ENCODE assay signal across 23 mouse cellular contexts in the genomic region with DNA sequence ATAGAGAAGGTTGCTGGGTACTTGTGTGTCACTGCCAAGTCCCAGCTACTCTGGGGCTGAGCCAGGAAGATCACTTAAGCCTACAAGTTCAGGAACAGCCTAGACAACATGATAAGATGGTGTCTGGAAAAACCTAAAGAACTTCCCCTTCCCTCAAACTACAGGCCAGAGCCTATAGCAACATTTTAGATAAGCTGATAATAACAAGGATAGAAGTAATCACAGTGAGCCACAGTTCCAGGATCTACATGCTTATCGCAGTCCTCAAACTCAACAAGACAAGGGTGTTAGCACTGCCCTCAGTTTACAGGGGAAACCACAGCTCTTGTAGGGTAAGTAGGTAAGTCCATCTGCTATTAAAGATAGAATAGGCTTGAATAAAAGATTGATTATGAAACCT.
A peak's percentile ranks its signal among the peaks of the same experiment; 100 is the strongest.
DNase-seq lines count a peak whose midpoint lies in the region; ATAC-seq and TF ChIP-seq lines count a peak whose summit lies in the region.
"Had no signal": no experiment of that assay in that cellular context is flagged by ENCODE, and none has a peak within 500 bp of the region (broad histone marks: within the 10 kb centered on the region; RNA-seq: fewer than 3 reads in every experiment).

No protein-coding gene starts in this region.

- no peak overlapping the region for H3K27ac ChIP-seq in liver, embryonic 11.5 days (ENCODE audit: low read depth, low read length)
- H3K27ac ChIP-seq in liver, postnatal 0 days (ENCODE audit: low read depth), result no peak overlapping the region
- no peak overlapping the region for H3K27ac ChIP-seq in MEL (ENCODE audit: control insufficient read depth, low read depth, low read length)
- H3K27ac ChIP-seq in liver, embryonic 13.5 days, result no peak overlapping the region
- no peak overlapping the region for H3K27ac ChIP-seq in forebrain, embryonic 10.5 days
- H3K27ac ChIP-seq: embryonic facial prominence, embryonic 12.5 days; embryonic facial prominence, embryonic 15.5 days; forebrain, embryonic 12.5 days; forebrain, embryonic 15.5 days; hindbrain, embryonic 12.5 days; hindbrain, embryonic 15.5 days had no signal

- H3K4me2 ChIP-seq in liver, embryonic 11.5 days, result no peak overlapping the region
- H3K4me2 ChIP-seq in liver, postnatal 0 days (ENCODE audit: low read depth, low read length), result no peak overlapping the region
- H3K4me2 ChIP-seq in liver, embryonic 13.5 days, result no peak overlapping the region
- H3K4me2 ChIP-seq: embryonic facial prominence, embryonic 12.5 days; embryonic facial prominence, embryonic 15.5 days; forebrain, embryonic 12.5 days; forebrain, embryonic 15.5 days; heart, embryonic 11.5 days; hindbrain, embryonic 12.5 days; hindbrain, embryonic 15.5 days had no signal

- H3K27me3 ChIP-seq in liver, embryonic 11.5 days (replicated peaks; ENCODE audit: control insufficient read depth, insufficient read depth, low read length), result no peaks in the 10 kb centered on the region
- H3K27me3 ChIP-seq in liver, postnatal 0 days (ENCODE audit: insufficient read depth, low read length), result no peaks in the 10 kb centered on the region
- peaks cover 0 to 7% of the 10 kb centered on the region in 2 experiments; a peak in 1 of 4 replicates for H3K27me3 ChIP-seq in MEL (ENCODE audit: control insufficient read depth in 1 of 2, insufficient read depth in 2 of 2, low read length in 2 of 2)
- H3K27me3 ChIP-seq in liver, embryonic 13.5 days, result no peaks in the 10 kb centered on the region
- H3K27me3 ChIP-seq in forebrain, embryonic 10.5 days (ENCODE audit: poor library complexity, severe bottlenecking), result no peaks in the 10 kb centered on the region
- H3K27me3 ChIP-seq: embryonic facial prominence, embryonic 12.5 days; embryonic facial prominence, embryonic 15.5 days; forebrain, embryonic 12.5 days; forebrain, embryonic 15.5 days; hindbrain, embryonic 12.5 days; hindbrain, embryonic 15.5 days had no signal

- TF ChIP-seq EP300 in liver, postnatal 0 days (IDR thresholded peaks at IDR 0.05; ENCODE audit: low read depth), result no peak
- peak; percentile 73 to 77 for TF ChIP-seq EP300 in MEL (IDR thresholded peaks at IDR 0.05; ENCODE audit: low read depth in 1 of 2, low read length in 2 of 2)

- H3K4me3 ChIP-seq in liver, embryonic 11.5 days (ENCODE audit: low read depth, low read length), result no peak overlapping the region
- no peak overlapping the region for H3K4me3 ChIP-seq in liver, postnatal 0 days (ENCODE audit: low read depth, low read length)
- no peak overlapping the region for H3K4me3 ChIP-seq in MEL (ENCODE audit: control insufficient read depth in 1 of 2, insufficient read depth in 1 of 2, low read depth in 2 of 2, low read length in 2 of 2)
- no peak overlapping the region for H3K4me3 ChIP-seq in liver, embryonic 13.5 days (replicated peaks)
- H3K4me3 ChIP-seq in forebrain, embryonic 10.5 days, result no peak overlapping the region
- H3K4me3 ChIP-seq: embryonic facial prominence, embryonic 12.5 days; embryonic facial prominence, embryonic 15.5 days; forebrain, embryonic 12.5 days; forebrain, embryonic 15.5 days; hindbrain, embryonic 12.5 days; hindbrain, embryonic 15.5 days had no signal

- no peaks in the 10 kb centered on the region for H3K9me3 ChIP-seq in liver, embryonic 11.5 days (ENCODE audit: control insufficient read depth, low read length)
- no peaks in the 10 kb centered on the region for H3K9me3 ChIP-seq in liver, postnatal 0 days (ENCODE audit: low read length)
- H3K9me3 ChIP-seq in MEL (replicated peaks; ENCODE audit: insufficient read depth, low read length), result no peaks in the 10 kb centered on the region
- H3K9me3 ChIP-seq in liver, embryonic 13.5 days (replicated peaks), result no peaks in the 10 kb centered on the region
- no peaks in the 10 kb centered on the region for H3K9me3 ChIP-seq in forebrain, embryonic 10.5 days
- H3K9me3 ChIP-seq: embryonic facial prominence, embryonic 12.5 days; embryonic facial prominence, embryonic 15.5 days; forebrain, embryonic 12.5 days; forebrain, embryonic 15.5 days; hindbrain, embryonic 12.5 days; hindbrain, embryonic 15.5 days had no signal

- 0 out of 2 replicates have a peak, but pooled peaks have one; percentile 34 for ATAC-seq in liver, embryonic 11.5 days (replicated peaks; ENCODE audit: low FRiP score)
- no peak for ATAC-seq in liver, postnatal 0 days
- peak; percentile 54 for ATAC-seq in liver, embryonic 13.5 days (ENCODE audit: low read depth)
- ATAC-seq in megakaryocyte progenitor cell, adult 5-6 weeks (replicated peaks; ENCODE audit: poor library complexity), result peak; percentile 75
- ATAC-seq: forebrain, embryonic 15.5 days had no signal

- TF ChIP-seq POLR2A in MEL (IDR thresholded peaks at IDR 0.05; ENCODE audit: control insufficient read depth in 1 of 2, insufficient read depth in 1 of 2, low read depth in 1 of 2, low read length in 2 of 2, poor library complexity in 1 of 2), result no peak

- no peaks in the 10 kb centered on the region for H3K4me1 ChIP-seq in liver, embryonic 11.5 days (replicated peaks; ENCODE audit: control insufficient read depth, insufficient read depth, low read length)
- no peaks in the 10 kb centered on the region for H3K4me1 ChIP-seq in liver, postnatal 0 days (ENCODE audit: insufficient read depth)
- peaks cover 0 to 6% of the 10 kb centered on the region in 2 experiments; a peak in 3 of 4 replicates for H3K4me1 ChIP-seq in MEL (ENCODE audit: control insufficient read depth in 1 of 2, insufficient read depth in 2 of 2, low read length in 2 of 2)
- H3K4me1 ChIP-seq in liver, embryonic 13.5 days (replicated peaks), result peaks cover 4% of the 10 kb centered on the region
- no peaks in the 10 kb centered on the region for H3K4me1 ChIP-seq in forebrain, embryonic 10.5 days
- H3K4me1 ChIP-seq: embryonic facial prominence, embryonic 12.5 days; embryonic facial prominence, embryonic 15.5 days; forebrain, embryonic 12.5 days; forebrain, embryonic 15.5 days; hindbrain, embryonic 12.5 days; hindbrain, embryonic 15.5 days had no signal

- H3K36me3 ChIP-seq in liver, embryonic 11.5 days (ENCODE audit: control insufficient read depth, insufficient read depth, low read length), result peaks cover 2% of the 10 kb centered on the region; the same call in 1 of the 2 replicates
- peaks cover 7% of the 10 kb centered on the region; the same call in 1 of the 2 replicates for H3K36me3 ChIP-seq in liver, postnatal 0 days (replicated peaks; ENCODE audit: insufficient read depth, low read length)
- peaks cover 0 to 4% of the 10 kb centered on the region in 2 experiments; a peak in 2 of 4 replicates for H3K36me3 ChIP-seq in MEL (ENCODE audit: control insufficient read depth in 1 of 2, insufficient read depth in 2 of 2, low read length in 2 of 2)
- no peaks in the 10 kb centered on the region for H3K36me3 ChIP-seq in liver, embryonic 13.5 days
- peaks cover 5% of the 10 kb centered on the region for H3K36me3 ChIP-seq in forebrain, embryonic 10.5 days (replicated peaks)
- H3K36me3 ChIP-seq: embryonic facial prominence, embryonic 15.5 days; forebrain, embryonic 12.5 days; hindbrain, embryonic 12.5 days; hindbrain, embryonic 15.5 days had no signal

- no peak for TF ChIP-seq CTCF in liver, postnatal 0 days (IDR thresholded peaks at IDR 0.05; ENCODE audit: low read depth)
- no peak for TF ChIP-seq CTCF in MEL (IDR thresholded peaks at IDR 0.05 in 2 of 3, conservative IDR thresholded peaks at IDR 0.05 in 1 of 3; ENCODE audit: control insufficient read depth in 1 of 3, insufficient read depth in 1 of 3, low read depth in 2 of 3, low read length in 3 of 3, poor library complexity in 1 of 3, severe bottlenecking in 1 of 3)

- no peaks in the 10 kb centered on the region for H3K79me2 ChIP-seq in MEL (ENCODE audit: control insufficient read depth, insufficient read depth, low read length, poor library complexity)

- no peak for TF ChIP-seq RAD21 in MEL (IDR thresholded peaks at IDR 0.05; ENCODE audit: low read depth, low read length)

- 61% methylated on average over 1 of the region's 1 CpGs for WGBS in liver, embryonic 11.5 days
- 37% methylated on average over 1 of the region's 1 CpGs for WGBS in liver, postnatal 0 days (ENCODE audit: insufficient replicate concordance)
- 26% methylated on average over 1 of the region's 1 CpGs for WGBS in liver, embryonic 13.5 days (ENCODE audit: insufficient replicate concordance)
- 97% methylated on average over 1 of the region's 1 CpGs for WGBS in forebrain, embryonic 10.5 days

- DNase-seq in liver, embryonic 11.5 days (ENCODE audit: low spot score), result no peak
- DNase-seq in liver, postnatal 0 days, result no peak
- peak; percentile 66 for DNase-seq in MEL (ENCODE audit: low read depth, low spot score)
- no peak for DNase-seq in liver, embryonic 13.5 days
- no peak for DNase-seq in layer of hippocampus, adult 9-11 months
- DNase-seq in right cerebral cortex, adult 18-20 months, result no peak
- no peak for DNase-seq in forebrain, embryonic 10.5 days (ENCODE audit: extremely low spot score, low spot score)
- DNase-seq: adrenal gland, adult 2 months; adrenal gland, postnatal 14 days; cerebellum, adult 18-20 months; cerebellum, adult 9-10 months; cerebellum, postnatal 14 days; gastrocnemius, postnatal 10 days; gastrocnemius, postnatal 36 days; heart, adult 11 months had no signal

- no peak overlapping the region for H3K9ac ChIP-seq in liver, embryonic 11.5 days (ENCODE audit: low read depth, low read length)
- H3K9ac ChIP-seq in liver, postnatal 0 days (replicated peaks), result no peak overlapping the region
- H3K9ac ChIP-seq in MEL (ENCODE audit: control insufficient read depth, low read depth, low read length, poor library complexity, severe bottlenecking), result no peak overlapping the region
- no peak overlapping the region for H3K9ac ChIP-seq in liver, embryonic 13.5 days
- H3K9ac ChIP-seq: embryonic facial prominence, embryonic 12.5 days; embryonic facial prominence, embryonic 15.5 days; forebrain, embryonic 12.5 days; forebrain, embryonic 15.5 days; hindbrain, embryonic 12.5 days; hindbrain, embryonic 15.5 days had no signal

TF ChIP-seq in MEL, 35 proteins besides CTCF, POLR2A, EP300 and RAD21:
- TF ChIP-seq NRF1 (IDR thresholded peaks at IDR 0.05; ENCODE audit: insufficient read depth, low read depth, low read length, poor library complexity, severe bottlenecking) (no peak), SMC3 (IDR thresholded peaks at IDR 0.05; ENCODE audit: low read depth, low read length) (no peak), TCF12 (IDR thresholded peaks at IDR 0.05; ENCODE audit: low read depth, low read length) (peak; percentile 78), GATA1 (IDR thresholded peaks at IDR 0.05; ENCODE audit: low read depth, low read length) (peak; percentile 88), ETS1 (IDR thresholded peaks at IDR 0.05; ENCODE audit: low read depth, low read length) (peak; percentile 32; the same call in 1 of the 2 replicates), CHD2 (IDR thresholded peaks at IDR 0.05; ENCODE audit: low read length) (no peak), KAT2A (conservative IDR thresholded peaks at IDR 0.05; ENCODE audit: low read depth, low read length) (no peak), ELF1 (IDR thresholded peaks at IDR 0.05; ENCODE audit: low read depth, low read length) (no peak), GABPA (IDR thresholded peaks at IDR 0.05; ENCODE audit: low read depth, low read length) (no peak), CHD1 (IDR thresholded peaks at IDR 0.05; ENCODE audit: low read depth, low read length) (no peak), RCOR1 (IDR thresholded peaks at IDR 0.05; ENCODE audit: low read depth, low read length) (peak; percentile 87), ZNF384 (IDR thresholded peaks at IDR 0.05; ENCODE audit: low read depth, low read length) (no peak)
